Mouse (Mus musculus) kidney, postnatal 0 days (tissue): ENCODE results near the gene Gm10401. TPM values are rescaled to one million over a fixed set of nuclear protein-coding genes. Genes with fewer than 3 reads are reported as not detected.

Source experiments
- ATAC-seq: fragments of 200-750 bp; cut with Nextera tagmentation; replicated peaks from 2 replicates; pipeline ENCODE4 v1.8.0; 2017; ENCODE audit warnings: low read depth, moderate number of reproducible peaks, moderate TSS enrichment, moderate library complexity; ENCODE audit not compliant: low FRiP score
- DNase-seq: peaks from one replicate; pipeline ENCODE4 v3.0.0-alpha.2; 2016; ENCODE audit warnings: low spot score
- H3K27ac ChIP-seq: fragments of 300-500 bp; sonication (generic); 2 replicates; pipeline ENCODE4 v1.5.1; 2014; ENCODE audit warnings: mild to moderate bottlenecking
- H3K27me3 ChIP-seq: fragments of 300-500 bp; sonication (generic); 2 replicates; pipeline ENCODE4 v1.6.1; 2014; ENCODE audit warnings: low read length, mixed read lengths; ENCODE audit not compliant: insufficient read depth
- H3K36me3 ChIP-seq: fragments of 300-500 bp; sonication (generic); 2 replicates; pipeline ENCODE4 v1.6.1; 2014; ENCODE audit warnings: low read length, mixed read lengths; ENCODE audit not compliant: insufficient read depth
- H3K4me1 ChIP-seq: fragments of 300-500 bp; sonication (generic); replicated peaks from 2 replicates; pipeline ENCODE4 v1.6.1; 2014; ENCODE audit warnings: antibody characterized with exemption, low read length, mixed read lengths; ENCODE audit not compliant: insufficient read depth
- H3K4me2 ChIP-seq: fragments of 300-500 bp; sonication (generic); 2 replicates; pipeline ENCODE4 v1.6.1; 2014; ENCODE audit warnings: mild to moderate bottlenecking, low read length, moderate library complexity, mixed read lengths
- H3K4me3 ChIP-seq: fragments of 300-500 bp; sonication (generic); replicated peaks from 2 replicates; pipeline ENCODE4 v1.5.1; 2014; ENCODE audit warnings: low read depth, low read length
- H3K9ac ChIP-seq: fragments of 300-500 bp; sonication (generic); 2 replicates; pipeline ENCODE4 v1.6.1; 2014; ENCODE audit warnings: low read depth, low read length
- H3K9me3 ChIP-seq: fragments of 300-500 bp; sonication (generic); replicated peaks from 2 replicates; pipeline ENCODE4 v1.6.1; 2016; ENCODE audit warnings: low read length, inconsistent platforms, mixed read lengths
- CTCF ChIP-seq: IDR thresholded peaks from 2 replicates; pipeline ENCODE4 v1.5.1; 2016; ENCODE audit warnings: antibody characterized with exemption, low read depth, mild to moderate bottlenecking, moderate library complexity
- WGBS: fragments of 180-500 bp; shearing (Covaris S2); extraction: QIAGEN DNeasy Blood & Tissue Kit; methylation state at CpG from one replicate; pipeline ENCODE4 v1.1.7; 2014; 5-methylcytosine and 5-hydroxymethylcytosine counted together
- polyA plus RNA-seq: library from polyadenylated mRNA; unstranded; fragments of >200 nt; fragmentation: Nextera tagmentation; extraction: Ambion mirVana; gene quantifications from 2 replicates; pipeline ENCODE4 v1.2.1, GENCODE M21; 2015

The Gm10401 gene
- polyA plus RNA-seq, 1 experiment from 2014 or later = 26.6 TPM

GRCm38 (mm10) chr5:115132465-115132864 is 34.4 kb upstream of the Gm10401 start:
- Histone ChIP-seq H3K4me2 (0 out of 2 replicates have a peak overlapping the region, but pooled peaks have one; percentile 99), H3K27ac (no peak overlapping the region), H3K4me1 (peaks cover 7% of the 10 kb centered on the region), H3K4me3 (no peak overlapping the region), H3K9ac (no peak overlapping the region), H3K27me3 (no peaks in the 10 kb centered on the region), H3K36me3 (peaks cover 12% of the 10 kb centered on the region; the same call in 1 of the 2 replicates), H3K9me3 (no peaks in the 10 kb centered on the region)
- TF ChIP-seq CTCF = no peak
- no peak for ATAC-seq
- no peak for DNase-seq
- 84% methylated on average over 8 of the region's 8 CpGs for WGBS

DNA sequence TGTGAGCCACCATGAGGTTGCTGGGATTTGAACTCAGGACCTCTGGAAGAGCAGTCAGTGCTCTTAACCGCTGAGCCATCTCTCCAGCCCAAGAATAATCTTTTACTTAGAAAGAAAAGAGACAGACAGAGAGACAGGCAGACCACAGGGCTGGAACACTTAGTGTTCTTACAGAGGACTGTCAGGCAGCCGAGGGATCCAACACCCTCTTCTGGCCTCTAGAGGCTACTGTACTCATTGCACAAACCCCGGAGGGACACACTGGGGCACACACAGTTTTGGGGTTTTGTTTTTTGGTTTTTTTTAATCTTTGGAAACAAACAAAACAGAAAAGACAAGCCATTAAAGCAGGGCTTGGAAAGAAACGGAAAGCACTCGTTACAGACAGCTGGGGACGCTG is 31.2 kb upstream of the Gm10401 start:
- H3K27me3 ChIP-seq = no peaks in the 10 kb centered on the region
- H3K36me3 ChIP-seq = peaks cover 27% of the 10 kb centered on the region
- no peak overlapping the region for H3K9ac ChIP-seq
- no peak overlapping the region for H3K4me2 ChIP-seq
- no peak overlapping the region for H3K27ac ChIP-seq
- peaks cover 11% of the 10 kb centered on the region for H3K4me1 ChIP-seq
- H3K9me3 ChIP-seq = no peaks in the 10 kb centered on the region
- no peak overlapping the region for H3K4me3 ChIP-seq
- WGBS = 90% methylated on average over 6 of the region's 6 CpGs
- DNase-seq (no peak), ATAC-seq (no peak)
- TF ChIP-seq CTCF = peak; percentile 24; the same call in 1 of the 2 replicates

DNA sequence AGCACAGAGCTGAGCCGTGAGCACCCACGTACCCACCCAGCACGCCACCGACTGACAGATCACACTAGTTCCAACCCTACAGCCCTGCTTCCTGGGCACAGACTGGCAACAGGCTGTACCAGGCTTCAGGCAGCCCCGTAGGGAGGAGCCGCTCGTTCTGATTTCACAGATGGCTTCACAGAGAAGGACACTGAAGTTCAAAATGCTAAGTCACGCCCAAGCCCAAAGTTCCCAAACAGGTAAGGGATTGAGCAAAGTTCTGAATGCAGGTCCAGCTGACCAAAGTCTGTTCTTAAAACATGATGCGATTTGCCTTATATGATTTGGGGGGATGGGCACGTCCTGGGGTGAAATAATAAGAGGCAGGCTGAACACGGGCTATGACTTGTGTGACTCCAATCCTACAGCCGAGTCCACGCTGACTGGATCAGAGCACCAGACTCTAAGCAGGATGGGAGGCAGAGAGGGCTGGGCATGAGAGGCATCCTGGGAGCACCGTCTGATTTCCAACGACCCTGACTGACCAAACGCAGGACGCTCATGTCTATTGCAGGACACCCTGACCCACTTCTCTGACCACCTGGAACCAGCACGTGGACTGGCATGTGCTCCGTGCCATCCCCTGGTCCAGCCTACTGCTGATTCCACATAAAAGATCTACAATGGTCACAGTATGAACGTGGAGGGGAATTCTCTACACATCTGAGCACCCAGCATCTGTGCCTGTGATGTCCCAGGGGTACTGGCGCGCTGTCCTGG is 29.5 kb upstream of the Gm10401 start:
- H3K27me3 ChIP-seq = no peaks in the 10 kb centered on the region
- DNase-seq = no peak
- ATAC-seq = no peak
- no peak overlapping the region for H3K4me3 ChIP-seq
- 0 out of 2 replicates have a peak, but pooled peaks cover 4% of the 10 kb centered on the region for H3K4me1 ChIP-seq
- H3K36me3 ChIP-seq = peaks cover 32% of the 10 kb centered on the region
- WGBS = 71% methylated on average over 22 of the region's 22 CpGs
- H3K27ac ChIP-seq = no peak overlapping the region
- TF ChIP-seq CTCF = no peak
- no peaks in the 10 kb centered on the region for H3K9me3 ChIP-seq
- H3K4me2 ChIP-seq = no peak overlapping the region
- H3K9ac ChIP-seq = 0 out of 2 replicates have a peak overlapping the region, but pooled peaks have one; percentile 2

- Histone ChIP-seq H3K36me3 (peaks cover 32% of the 10 kb centered on the region), H3K4me2 (no peak overlapping the region), H3K9me3 (no peaks in the 10 kb centered on the region), H3K4me1 (0 out of 2 replicates have a peak, but pooled peaks cover 4% of the 10 kb centered on the region), H3K9ac (0 out of 2 replicates have a peak overlapping the region, but pooled peaks have one; percentile 2), H3K27ac (no peak overlapping the region), H3K27me3 (no peaks in the 10 kb centered on the region), H3K4me3 (no peak overlapping the region)
- no peak for TF ChIP-seq CTCF
- 72% methylated on average over 28 of the region's 28 CpGs for WGBS
- ATAC-seq = no peak
- DNase-seq = no peak
Measured at GRCm38 (mm10) chr5:115126578-115127312, 28.6 kb upstream of the Gm10401 start.

DNA sequence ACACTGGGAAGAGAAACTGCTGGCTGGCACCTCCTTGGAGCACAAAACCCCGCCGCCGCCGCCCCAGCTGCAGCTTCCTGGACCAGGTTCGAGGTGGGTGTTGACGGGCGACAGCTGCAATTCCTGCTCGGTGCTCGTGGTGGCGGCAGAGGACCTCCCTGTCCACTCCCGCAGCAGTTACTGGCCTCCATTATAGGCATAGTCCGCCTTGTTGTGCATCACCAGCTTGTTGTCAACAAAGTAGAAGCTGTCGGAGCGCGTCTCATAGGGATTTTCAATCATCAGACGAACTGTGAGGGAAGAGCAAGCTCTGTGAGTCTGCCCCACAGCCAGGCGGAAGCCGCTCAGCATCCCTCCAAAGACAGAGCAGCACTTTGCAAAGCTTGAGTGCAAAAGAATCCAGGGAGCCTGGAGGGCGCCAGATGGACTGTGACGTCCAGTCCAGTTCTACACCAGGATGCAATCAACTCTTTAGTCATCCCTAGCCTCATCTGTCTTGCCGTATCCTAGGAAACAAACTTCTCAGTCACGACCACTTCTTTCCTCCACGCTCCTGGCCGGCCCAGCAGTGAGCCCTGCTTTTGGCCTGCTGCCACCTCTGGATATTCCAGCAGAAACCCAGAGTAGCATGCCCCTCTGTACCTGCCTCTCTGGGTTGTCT is 27.2 kb upstream of the Gm10401 start:
- no peaks in the 10 kb centered on the region for H3K27me3 ChIP-seq
- ATAC-seq (peak; percentile 68), DNase-seq (peak; percentile 94)
- H3K9me3 ChIP-seq = no peaks in the 10 kb centered on the region
- 0 out of 2 replicates have a peak, but pooled peaks cover 4% of the 10 kb centered on the region for H3K4me1 ChIP-seq
- no peak overlapping the region; the same call in 1 of the 2 replicates for H3K27ac ChIP-seq
- no peak overlapping the region for H3K4me3 ChIP-seq
- 14% methylated on average over 24 of the region's 24 CpGs for WGBS
- TF ChIP-seq CTCF = peak; percentile 96
- no peak overlapping the region for H3K4me2 ChIP-seq
- H3K9ac ChIP-seq = no peak overlapping the region
- H3K36me3 ChIP-seq = peaks cover 32% of the 10 kb centered on the region

- Histone ChIP-seq H3K4me2 (no peak overlapping the region), H3K4me1 (0 out of 2 replicates have a peak, but pooled peaks cover 4% of the 10 kb centered on the region), H3K27me3 (no peaks in the 10 kb centered on the region), H3K36me3 (peaks cover 29% of the 10 kb centered on the region), H3K9me3 (no peaks in the 10 kb centered on the region), H3K4me3 (no peak overlapping the region), H3K9ac (no peak overlapping the region), H3K27ac (no peak overlapping the region)
- 91% methylated on average over 6 of the region's 6 CpGs for WGBS
- no peak for TF ChIP-seq CTCF
- ATAC-seq = no peak
- no peak for DNase-seq
Measured at GRCm38 (mm10) chr5:115124690-115125089, 26.6 kb upstream of the Gm10401 start.
